Mouse (Mus musculus) heart, embryonic 15.5 days (tissue): ENCODE data around the gene Htr7. TPM values are rescaled to one million over a fixed set of nuclear protein-coding genes. Genes with fewer than 3 reads are reported as not detected.

ENCODE experiments used
- ATAC-seq: fragments of 200-750 bp; cut with Nextera tagmentation; replicated peaks from 2 replicates; pipeline ENCODE4 v1.8.0; 2017; ENCODE audit warnings: low read depth, moderate TSS enrichment; ENCODE audit not compliant: insufficient number of reproducible peaks, insufficient read depth, low FRiP score
- H3K27ac ChIP-seq: fragments of 300-500 bp; sonication (generic); 2 replicates; pipeline ENCODE4 v1.5.1; 2015; ENCODE audit warnings: mild to moderate bottlenecking, inconsistent platforms
- H3K27me3 ChIP-seq: fragments of 300-500 bp; sonication (generic); 2 replicates; pipeline ENCODE4 v1.6.1; 2015; ENCODE audit warnings: inconsistent platforms
- H3K36me3 ChIP-seq: fragments of 300-500 bp; sonication (generic); 2 replicates; pipeline ENCODE4 v1.6.1; 2015; ENCODE audit warnings: mild to moderate bottlenecking, inconsistent platforms
- H3K4me1 ChIP-seq: fragments of 300-500 bp; sonication (generic); replicated peaks from 2 replicates; pipeline ENCODE4 v1.6.1; 2015; ENCODE audit warnings: inconsistent platforms
- H3K4me2 ChIP-seq: fragments of 300-500 bp; sonication (generic); 2 replicates; pipeline ENCODE4 v1.6.1; 2015; ENCODE audit warnings: inconsistent platforms, mild to moderate bottlenecking, moderate library complexity
- H3K4me3 ChIP-seq: fragments of 300-500 bp; sonication (generic); 2 replicates; pipeline ENCODE4 v1.5.1; 2015; ENCODE audit warnings: mild to moderate bottlenecking, inconsistent platforms
- H3K9ac ChIP-seq: fragments of 300-500 bp; sonication (generic); 2 replicates; pipeline ENCODE4 v1.6.1; 2015; ENCODE audit warnings: mild to moderate bottlenecking, inconsistent platforms
- H3K9me3 ChIP-seq: fragments of 300-500 bp; sonication (generic); replicated peaks from 2 replicates; pipeline ENCODE4 v1.6.1; 2016; ENCODE audit warnings: inconsistent platforms
- WGBS: fragments of 180-500 bp; shearing (Covaris S2); methylation state at CpG from one replicate; pipeline ENCODE4 v1.1.7; 2015; ENCODE audit warnings: mixed read lengths; 5-methylcytosine and 5-hydroxymethylcytosine counted together
- polyA plus RNA-seq: library from polyadenylated mRNA; unstranded; fragments of >200 nt; fragmentation: Nextera tagmentation; extraction: Ambion mirVana; gene quantifications from 2 replicates; pipeline ENCODE4 v1.2.1, GENCODE M21; 2015

Gene Htr7
- polyA plus RNA-seq, 1 experiment from 2014 or later: 0.06 TPM

DNA sequence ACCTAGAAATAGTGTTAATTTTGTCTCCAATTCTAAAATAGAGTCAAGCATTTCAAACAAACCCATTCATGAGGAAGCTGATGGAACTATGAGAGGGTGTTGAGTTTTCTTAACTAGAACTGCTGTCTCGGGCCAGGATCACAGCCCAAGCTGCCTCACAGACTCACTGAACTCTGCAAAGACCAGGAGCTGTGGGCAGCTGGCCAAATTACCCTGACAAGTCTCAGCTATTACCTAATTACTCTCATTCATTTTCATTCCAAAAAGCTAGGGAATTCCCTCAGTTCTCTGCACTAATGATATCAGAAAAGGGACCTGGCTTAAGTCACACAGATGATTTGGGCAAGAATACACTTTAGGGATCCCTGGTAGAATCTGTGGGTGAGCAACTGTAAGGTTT, 107.4 kb downstream of the Htr7 start:
- no peak overlapping the region for H3K4me3 ChIP-seq
- H3K4me2 ChIP-seq: no peak overlapping the region
- WGBS: 23% methylated on average over 1 of the region's 1 CpGs
- no peak overlapping the region for H3K9ac ChIP-seq
- no peaks in the 10 kb centered on the region for H3K27me3 ChIP-seq
- H3K36me3 ChIP-seq: no peaks in the 10 kb centered on the region
- no peaks in the 10 kb centered on the region for H3K4me1 ChIP-seq
- ATAC-seq: no peak
- no peaks in the 10 kb centered on the region for H3K9me3 ChIP-seq
- H3K27ac ChIP-seq: no peak overlapping the region

DNA sequence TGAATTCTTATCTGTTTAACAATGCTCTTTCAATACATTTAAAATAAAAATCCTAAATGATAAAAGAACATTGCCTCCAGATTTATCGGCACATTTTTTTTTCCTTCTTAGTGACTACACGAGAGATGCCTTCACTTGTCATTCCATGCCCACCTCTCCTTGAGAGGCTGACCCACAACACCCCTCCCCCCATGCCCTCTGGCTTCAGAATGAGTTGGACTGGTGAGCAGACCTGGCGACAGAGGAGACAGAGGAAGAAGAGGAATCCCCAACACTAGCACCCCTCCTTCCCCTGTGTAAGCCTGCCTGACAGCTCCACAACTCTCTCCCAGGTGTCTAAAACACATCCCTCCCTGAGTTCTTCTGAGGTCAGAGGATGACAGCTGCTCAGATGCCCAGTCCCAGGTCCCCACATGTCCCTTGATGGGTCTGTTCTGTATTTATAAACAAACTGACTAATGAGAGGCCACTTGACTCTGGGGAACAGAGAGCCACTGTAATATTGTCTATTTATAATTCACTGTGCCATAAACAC, 132.3 kb downstream of the Htr7 start:
- H3K27me3 ChIP-seq: no peaks in the 10 kb centered on the region
- H3K9ac ChIP-seq: no peak overlapping the region
- WGBS: 62% methylated on average over 3 of the region's 3 CpGs
- no peak overlapping the region for H3K27ac ChIP-seq
- H3K4me3 ChIP-seq: no peak overlapping the region
- no peak overlapping the region for H3K4me2 ChIP-seq
- H3K36me3 ChIP-seq: no peaks in the 10 kb centered on the region
- no peaks in the 10 kb centered on the region for H3K4me1 ChIP-seq
- no peaks in the 10 kb centered on the region for H3K9me3 ChIP-seq
- no peak for ATAC-seq

DNA sequence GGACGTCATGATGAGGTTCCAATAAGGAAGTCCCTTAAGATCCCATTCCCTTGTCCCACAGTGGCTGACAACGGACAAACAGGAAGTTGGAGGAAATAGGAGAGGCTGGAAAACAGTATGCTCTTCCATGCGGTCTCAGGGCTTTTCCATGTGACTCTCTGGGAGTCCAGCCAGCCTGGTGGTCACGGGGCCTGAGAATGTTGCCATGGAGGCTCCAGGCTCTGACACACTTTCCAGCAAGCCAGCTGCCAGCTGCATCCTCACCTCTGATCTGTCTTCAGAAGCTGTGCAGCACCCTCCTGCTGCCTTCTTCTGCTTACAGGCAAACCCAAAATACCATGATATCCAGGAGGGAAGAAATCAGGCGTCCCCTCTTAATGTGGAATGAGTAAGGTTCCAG, 132.9 kb downstream of the Htr7 start:
- H3K27ac ChIP-seq: no peak overlapping the region
- no peak for ATAC-seq
- 33% methylated on average over 5 of the region's 5 CpGs for WGBS

More for the DNA sequence above, 132.9 kb downstream of the Htr7 start:
- no peaks in the 10 kb centered on the region for H3K36me3 ChIP-seq
- H3K4me2 ChIP-seq: no peak overlapping the region
- H3K9ac ChIP-seq: no peak overlapping the region
- H3K9me3 ChIP-seq: no peaks in the 10 kb centered on the region
- H3K27me3 ChIP-seq: no peaks in the 10 kb centered on the region
- no peak overlapping the region for H3K4me3 ChIP-seq
- H3K4me1 ChIP-seq: no peaks in the 10 kb centered on the region

Other genes starting within 250 kb of the Htr7 start
- 44.2 and 45.3 TPM in 2 replicates for gene Rpp30, start 26.2 kb upstream of the Htr7 start, polyA plus RNA-seq
- 354 and 528 TPM in 2 replicates for gene Ankrd1, start 62.6 kb upstream of the Htr7 start, polyA plus RNA-seq